Mouse (Mus musculus) forebrain, embryonic 16.5 days (tissue): ENCODE results near the gene Tmem97. TPM values are rescaled to one million over a fixed set of nuclear protein-coding genes. Genes with fewer than 3 reads are reported as not detected.
A peak's percentile ranks its signal among the peaks of the same experiment; 100 is the strongest.

ENCODE experiments used
- ATAC-seq: fragments of 200-750 bp; cut with Nextera tagmentation; 2 replicates; pipeline ENCODE4 v1.8.0; 2017; ENCODE audit warnings: mild to moderate bottlenecking, moderate library complexity
- H3K27ac ChIP-seq: fragments of 300-500 bp; sonication (generic); 2 replicates; pipeline ENCODE4 v1.5.1; 2014; ENCODE audit warnings: low read length, control low read depth
- H3K27me3 ChIP-seq: fragments of 300-500 bp; sonication (generic); replicated peaks from 2 replicates; pipeline ENCODE4 v1.6.1; 2014; ENCODE audit warnings: low read length; ENCODE audit not compliant: control insufficient read depth, insufficient read depth
- H3K36me3 ChIP-seq: fragments of 300-500 bp; sonication (generic); 2 replicates; pipeline ENCODE4 v1.6.1; 2014; ENCODE audit not compliant: control insufficient read depth, insufficient read depth
- H3K4me1 ChIP-seq: fragments of 300-500 bp; sonication (generic); replicated peaks from 2 replicates; pipeline ENCODE4 v1.6.1; 2014; ENCODE audit warnings: low read length; ENCODE audit not compliant: control insufficient read depth, insufficient read depth
- H3K4me2 ChIP-seq: fragments of 300-500 bp; sonication (generic); 2 replicates; pipeline ENCODE4 v1.6.1; 2014; ENCODE audit warnings: mild to moderate bottlenecking, low read length, control low read depth
- H3K4me3 ChIP-seq: fragments of 300-500 bp; sonication (generic); replicated peaks from 2 replicates; pipeline ENCODE4 v1.5.1; 2014; ENCODE audit warnings: mild to moderate bottlenecking, low read length, control low read depth
- H3K9ac ChIP-seq: fragments of 300-500 bp; sonication (generic); replicated peaks from 2 replicates; pipeline ENCODE4 v1.6.1; 2014; ENCODE audit warnings: low read depth, low read length, control low read depth
- H3K9me3 ChIP-seq: fragments of 300-500 bp; sonication (generic); 2 replicates; pipeline ENCODE4 v1.6.1; 2016; ENCODE audit warnings: low read length; ENCODE audit not compliant: control insufficient read depth
- WGBS: fragments of 180-500 bp; shearing (Covaris S2); extraction: QIAGEN DNeasy Blood & Tissue Kit; methylation state at CpG from one replicate; pipeline ENCODE4 v1.1.7; 2014; 5-methylcytosine and 5-hydroxymethylcytosine counted together
- polyA plus RNA-seq: library from polyadenylated mRNA; unstranded; fragments of >200 nt; fragmentation: Nextera tagmentation; extraction: Ambion mirVana; gene quantifications from 2 replicates; pipeline ENCODE4 v1.2.1, GENCODE M21; 2015

Tmem97 gene
- polyA plus RNA-seq, 1 experiment from 2014 or later: 34.9 TPM

DNA sequence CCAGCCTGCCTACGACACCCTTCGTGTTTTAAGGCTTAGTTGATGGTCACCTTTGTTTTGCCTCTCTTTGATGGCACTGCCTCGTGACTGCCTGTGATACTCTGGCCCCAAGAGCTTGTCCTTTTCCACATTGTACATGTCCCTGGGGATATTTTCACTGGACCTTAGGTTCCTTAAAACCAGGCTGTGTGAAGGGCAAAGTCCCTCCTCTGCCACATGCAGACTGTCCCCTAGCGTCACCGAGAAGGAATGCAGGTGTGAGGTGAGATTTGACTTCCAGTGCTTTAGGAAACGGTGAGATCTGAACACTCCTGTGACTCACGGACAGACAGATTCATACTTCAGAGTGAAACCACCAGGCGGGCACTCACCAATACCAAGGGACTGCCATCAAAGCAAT, 6.7 kb upstream of the Tmem97 start:
- Histone ChIP-seq H3K9me3 (0 out of 2 replicates have a peak, but pooled peaks cover 3% of the 10 kb centered on the region), H3K4me1 (no peaks in the 10 kb centered on the region), H3K9ac (no peak overlapping the region), H3K36me3 (no peaks in the 10 kb centered on the region), H3K27ac (no peak overlapping the region), H3K27me3 (no peaks in the 10 kb centered on the region), H3K4me2 (no peak overlapping the region), H3K4me3 (no peak overlapping the region)
- no peak for ATAC-seq
- WGBS: 53% methylated on average over 8 of the region's 8 CpGs

GRCm38 (mm10) chr11:78556070-78556469, 5.5 kb upstream of the Tmem97 start:
- Histone ChIP-seq H3K27me3 (no peaks in the 10 kb centered on the region), H3K9me3 (0 out of 2 replicates have a peak, but pooled peaks cover 3% of the 10 kb centered on the region), H3K4me3 (no peak overlapping the region), H3K4me2 (no peak overlapping the region), H3K4me1 (peaks cover 2% of the 10 kb centered on the region; the same call in 1 of the 2 replicates), H3K9ac (no peak overlapping the region), H3K27ac (no peak overlapping the region), H3K36me3 (no peaks in the 10 kb centered on the region)
- 89% methylated on average over 4 of the region's 4 CpGs for WGBS
- no peak for ATAC-seq

DNA sequence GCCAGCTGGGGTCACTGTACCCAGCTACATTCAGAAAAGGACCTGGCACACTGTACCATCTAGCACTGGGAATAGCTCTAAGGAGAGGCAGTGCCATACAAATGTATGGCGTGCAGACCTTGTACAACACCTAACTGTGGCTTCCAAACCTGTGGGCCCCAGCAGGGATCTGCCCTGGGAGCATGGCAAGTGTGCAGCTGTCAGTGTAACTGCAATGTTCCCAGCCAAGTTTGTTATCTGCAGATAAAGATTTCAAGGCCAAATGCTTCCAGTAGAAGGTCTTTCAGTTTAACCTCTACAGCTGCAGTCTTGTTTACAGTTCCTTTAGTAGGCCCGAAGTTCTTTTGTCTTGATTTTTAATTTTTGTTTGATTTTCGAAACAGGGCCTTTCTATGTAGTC, 5.0 kb upstream of the Tmem97 start:
- Histone ChIP-seq H3K4me3 (no peak overlapping the region), H3K4me2 (no peak overlapping the region), H3K9me3 (0 out of 2 replicates have a peak, but pooled peaks cover 3% of the 10 kb centered on the region), H3K4me1 (peaks cover 3% of the 10 kb centered on the region; the same call in 1 of the 2 replicates), H3K27me3 (no peaks in the 10 kb centered on the region), H3K36me3 (no peaks in the 10 kb centered on the region), H3K9ac (no peak overlapping the region), H3K27ac (no peak overlapping the region)
- ATAC-seq: no peak
- 76% methylated on average over 3 of the region's 3 CpGs for WGBS

DNA sequence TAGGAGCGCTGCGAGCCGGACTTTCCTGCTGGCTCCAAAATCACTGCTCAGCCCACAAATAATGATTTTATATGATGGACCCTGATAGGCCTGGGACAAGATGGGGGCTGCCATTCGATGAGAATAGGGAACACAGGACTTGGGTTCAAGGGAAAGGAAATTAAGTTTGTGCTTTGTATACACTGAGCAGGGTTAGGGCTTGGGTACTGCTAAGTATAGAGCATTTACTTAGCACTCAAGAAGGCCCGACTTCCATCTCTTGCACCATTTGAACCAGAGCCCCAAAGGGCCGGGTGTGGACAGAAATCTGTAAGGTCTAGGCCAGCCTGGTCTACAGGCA, 452 bp upstream of the Tmem97 start:
- WGBS: 31% methylated on average over 6 of the region's 6 CpGs
- peak overlapping the region; percentile 77 for H3K4me2 ChIP-seq
- H3K4me1 ChIP-seq: peaks cover 15% of the 10 kb centered on the region
- peak overlapping the region; percentile 59 for H3K9ac ChIP-seq
- H3K36me3 ChIP-seq: no peaks in the 10 kb centered on the region
- H3K4me3 ChIP-seq: peak overlapping the region; percentile 64
- peak; percentile 34 for ATAC-seq
- 0 out of 2 replicates have a peak, but pooled peaks cover 3% of the 10 kb centered on the region for H3K9me3 ChIP-seq
- H3K27ac ChIP-seq: peak overlapping the region; percentile 87
- H3K27me3 ChIP-seq: no peaks in the 10 kb centered on the region

GRCm38 (mm10) chr11:78549491-78549987, 1.0 kb downstream of the Tmem97 start:
- Histone ChIP-seq H3K4me1 (peaks cover 15% of the 10 kb centered on the region), H3K4me2 (peak overlapping the region; percentile 68), H3K9me3 (0 out of 2 replicates have a peak, but pooled peaks cover 3% of the 10 kb centered on the region), H3K9ac (no peak overlapping the region), H3K36me3 (no peaks in the 10 kb centered on the region), H3K4me3 (peak overlapping the region; percentile 64), H3K27ac (no peak overlapping the region), H3K27me3 (no peaks in the 10 kb centered on the region)
- no peak for ATAC-seq
- WGBS: 11% methylated on average over 5 of the region's 5 CpGs

DNA sequence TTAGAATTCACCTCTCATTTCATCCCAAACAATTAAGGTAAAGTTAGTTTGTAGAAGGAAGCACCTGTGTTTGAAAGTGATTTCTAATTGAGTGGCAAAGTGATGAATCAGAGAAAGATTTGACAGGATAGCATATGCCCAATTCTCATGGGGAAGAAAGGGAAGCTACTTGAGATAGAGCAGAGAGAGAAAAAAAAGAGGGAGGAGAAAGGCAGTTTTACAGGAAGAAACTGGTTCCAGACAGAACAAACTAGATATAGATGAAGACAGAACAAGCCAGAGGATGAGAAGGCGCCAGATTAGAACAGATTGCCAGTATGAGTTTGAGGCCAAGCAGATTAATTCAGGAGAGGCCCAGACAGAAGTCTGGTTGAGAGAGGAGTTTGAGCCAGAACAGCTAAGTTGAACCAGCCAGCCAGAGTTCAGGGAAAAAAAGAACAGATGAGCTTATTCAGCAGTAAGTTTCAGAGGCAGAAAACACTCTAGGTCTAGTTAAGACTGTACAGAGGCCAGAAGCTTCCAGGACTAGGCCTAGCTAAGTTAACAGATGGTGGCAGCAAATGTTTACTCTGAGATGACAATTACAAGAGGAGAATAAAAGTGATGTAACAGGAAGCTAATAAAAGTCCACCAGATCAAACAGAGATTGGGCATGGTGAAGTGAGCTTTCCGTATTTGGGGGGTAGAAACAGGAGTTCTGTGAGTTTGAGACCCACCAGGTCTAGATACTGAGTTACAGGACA, 2.7 kb downstream of the Tmem97 start:
- Histone ChIP-seq H3K4me2 (no peak overlapping the region), H3K9me3 (no peaks in the 10 kb centered on the region), H3K4me3 (no peak overlapping the region), H3K4me1 (peaks cover 15% of the 10 kb centered on the region), H3K9ac (no peak overlapping the region), H3K27ac (no peak overlapping the region), H3K36me3 (peaks cover 2% of the 10 kb centered on the region; the same call in 1 of the 2 replicates), H3K27me3 (no peaks in the 10 kb centered on the region)
- ATAC-seq: no peak
- 85% methylated on average over 2 of the region's 2 CpGs for WGBS

- no peak for ATAC-seq
- no peak overlapping the region for H3K4me2 ChIP-seq
- no peaks in the 10 kb centered on the region for H3K27me3 ChIP-seq
- no peak overlapping the region for H3K27ac ChIP-seq
- H3K4me1 ChIP-seq: peaks cover 12% of the 10 kb centered on the region
- no peaks in the 10 kb centered on the region for H3K9me3 ChIP-seq
- peaks cover 8% of the 10 kb centered on the region for H3K36me3 ChIP-seq
- H3K4me3 ChIP-seq: no peak overlapping the region
- H3K9ac ChIP-seq: no peak overlapping the region
- 71% methylated on average over 8 of the region's 8 CpGs for WGBS
Observed at GRCm38 (mm10) chr11:78545181-78545580, 5.4 kb downstream of the Tmem97 start.

- no peak for ATAC-seq
- Histone ChIP-seq H3K27ac (no peak overlapping the region), H3K9ac (no peak overlapping the region), H3K36me3 (peaks cover 10% of the 10 kb centered on the region), H3K27me3 (no peaks in the 10 kb centered on the region), H3K4me3 (no peak overlapping the region), H3K9me3 (no peaks in the 10 kb centered on the region), H3K4me1 (peaks cover 6% of the 10 kb centered on the region), H3K4me2 (no peak overlapping the region)
- WGBS: 92% methylated on average over 7 of the region's 7 CpGs
Observed at GRCm38 (mm10) chr11:78544449-78545111, 6.0 kb downstream of the Tmem97 start.

DNA sequence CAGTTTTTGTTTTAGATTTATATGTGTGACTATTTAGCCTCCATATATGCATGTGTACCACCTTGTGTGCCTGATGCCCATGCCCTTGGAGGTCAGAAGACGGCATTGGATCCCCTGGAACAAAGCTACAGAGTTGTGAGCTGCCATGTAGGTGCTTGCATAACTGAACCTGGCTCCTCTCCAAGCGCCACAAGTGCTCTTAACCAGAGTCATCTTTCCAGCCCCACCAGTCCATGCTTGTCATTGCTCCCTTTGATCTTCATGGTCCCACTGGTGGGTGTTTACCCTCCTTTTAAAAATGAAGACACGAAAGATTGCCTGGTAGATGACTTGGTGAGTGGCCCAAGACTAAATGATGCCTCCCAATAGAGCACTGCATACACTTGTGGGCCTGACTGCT, 10.2 kb downstream of the Tmem97 start:
- H3K9ac ChIP-seq: no peak overlapping the region
- WGBS: 87% methylated on average over 3 of the region's 3 CpGs
- no peak overlapping the region for H3K4me3 ChIP-seq
- H3K27ac ChIP-seq: no peak overlapping the region
- peaks cover 14% of the 10 kb centered on the region for H3K36me3 ChIP-seq
- H3K9me3 ChIP-seq: no peaks in the 10 kb centered on the region
- H3K27me3 ChIP-seq: no peaks in the 10 kb centered on the region
- H3K4me1 ChIP-seq: peaks cover 15% of the 10 kb centered on the region
- ATAC-seq: no peak
- H3K4me2 ChIP-seq: no peak overlapping the region
